Mouse (Mus musculus) spleen, adult 18-20 months (tissue): ENCODE results near the gene Foxn2.
"Not testable (repeated sequence)": the region's sequence is repeated elsewhere in the genome, so short reads cannot be mapped to it uniquely, and the experiment has no call there.

Experiments used
- DNase-seq, 2 experiments: peaks; one replicate each; pipeline ENCODE4 v3.0.0; 2022; ENCODE audit warnings: mixed read lengths in 2 of 2

Gene Foxn2

GRCm38 (mm10) chr17:88440285-88441000 lies at the start of gene Foxn2:
Gene Foxn2 (plus strand): TSS chr17:88440711.
- DNase-seq, result peak; percentile 97

GRCm38 (mm10) chr17:88397501-88397900 lies 43.0 kb upstream of the Foxn2 start:
- no peak for DNase-seq

GRCm38 (mm10) chr17:88398090-88398489 lies 42.4 kb upstream of the Foxn2 start:
- no peak for DNase-seq

DNA sequence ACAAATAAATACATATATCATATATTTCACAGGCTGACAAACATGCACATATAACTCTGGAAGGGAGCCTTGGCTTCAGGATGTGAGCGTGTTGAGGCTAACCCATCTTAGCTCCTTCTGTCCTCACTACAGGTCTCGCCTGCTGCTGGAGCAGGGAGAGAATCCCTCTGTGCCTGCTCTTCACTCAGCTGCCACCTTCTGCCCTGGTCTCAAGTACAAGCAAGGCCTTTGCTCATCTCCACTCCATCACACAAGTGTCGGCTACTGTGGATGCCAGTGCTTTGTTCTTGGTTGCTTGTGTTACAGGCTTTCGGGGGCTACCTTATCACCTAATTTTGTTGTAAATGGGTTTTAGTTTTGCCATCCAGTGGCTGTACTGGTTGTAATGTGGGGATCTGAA lies 41.7 kb upstream of the Foxn2 start:
- DNase-seq, result no peak

DNA sequence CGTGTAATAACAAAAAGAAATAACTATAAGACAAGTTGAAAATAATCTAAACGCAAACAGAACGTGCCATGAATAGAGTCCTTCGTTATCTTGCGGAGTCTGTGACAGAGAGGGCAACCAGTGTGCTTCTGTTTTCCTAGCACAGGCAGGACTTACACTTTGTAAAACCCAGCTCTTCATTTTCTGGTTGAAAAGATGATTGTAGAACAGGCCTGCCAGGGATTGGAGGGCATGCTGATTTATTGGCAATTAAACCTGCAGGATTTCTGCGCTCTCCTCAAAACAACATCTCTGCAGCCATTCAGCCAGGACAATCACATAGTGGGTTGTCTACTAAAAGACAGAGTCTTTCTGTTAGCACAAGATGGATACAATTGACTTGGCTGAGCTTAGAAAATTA lies 40.4 kb upstream of the Foxn2 start:
- no peak for DNase-seq

DNA sequence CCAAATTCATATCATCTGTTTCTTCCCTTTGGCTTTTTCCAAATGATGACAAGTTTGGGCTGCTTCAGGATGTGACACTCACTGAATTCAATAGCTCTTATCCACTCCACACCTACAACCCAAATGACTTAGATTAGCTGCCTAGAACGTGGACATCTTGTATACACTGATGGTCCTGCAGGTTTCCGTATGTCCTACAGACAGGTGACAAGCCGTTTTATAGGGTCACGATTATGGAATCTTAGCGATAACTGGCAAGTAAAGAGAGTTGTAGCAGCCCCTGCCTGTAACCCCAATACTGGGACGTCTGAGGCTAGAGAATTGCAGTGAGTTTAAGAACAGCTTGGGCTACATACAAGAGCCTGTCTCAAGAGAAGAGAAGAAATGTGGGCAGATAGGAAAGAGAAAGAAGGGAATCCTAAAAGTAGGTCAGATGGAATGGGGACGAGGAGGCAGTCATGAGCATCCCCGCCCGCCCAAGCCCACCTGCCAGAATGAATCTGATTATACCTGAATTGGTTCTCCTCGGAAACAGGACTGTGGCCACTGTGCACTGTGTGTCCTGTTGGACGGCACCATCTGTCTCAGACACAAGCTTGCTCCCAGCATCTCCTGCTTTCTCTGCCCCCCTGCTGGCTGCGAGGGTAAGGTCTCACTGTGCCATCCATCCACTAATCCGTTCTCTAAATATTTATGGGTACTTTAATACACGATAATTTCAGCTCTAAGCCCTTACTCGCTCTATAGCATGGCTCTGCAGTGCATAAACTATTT lies 39.6 kb upstream of the Foxn2 start:
- no peak for DNase-seq

DNA sequence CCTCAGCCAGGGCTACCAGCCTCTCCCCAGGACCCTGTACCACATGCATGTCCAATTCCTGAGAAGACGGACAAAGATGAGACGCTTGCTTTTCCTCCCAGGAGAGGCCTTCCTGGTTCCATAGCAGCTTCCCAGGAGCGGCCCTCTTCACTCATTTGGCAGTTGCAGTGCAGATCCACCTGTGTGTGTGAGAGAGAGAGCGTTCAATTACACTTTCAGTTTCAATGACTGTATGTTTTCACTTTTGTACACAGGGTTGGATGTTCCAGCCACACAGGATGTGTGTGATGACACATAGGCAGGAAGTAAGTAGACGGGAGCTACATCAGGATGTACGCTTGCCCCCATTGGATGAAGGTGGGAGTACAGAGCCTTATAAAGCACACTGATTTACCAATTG lies 37.2 kb upstream of the Foxn2 start:
- peak in 1 of 2 experiments; percentile 6 for DNase-seq

GRCm38 (mm10) chr17:88404471-88404870 lies 36.0 kb upstream of the Foxn2 start:
- no peak for DNase-seq

GRCm38 (mm10) chr17:88405076-88405475 lies 35.4 kb upstream of the Foxn2 start:
- DNase-seq, result peak in 1 of 2 experiments; percentile 7

- no peak for DNase-seq
Observed at GRCm38 (mm10) chr17:88409706-88410105, 30.8 kb upstream of the Foxn2 start.

DNA sequence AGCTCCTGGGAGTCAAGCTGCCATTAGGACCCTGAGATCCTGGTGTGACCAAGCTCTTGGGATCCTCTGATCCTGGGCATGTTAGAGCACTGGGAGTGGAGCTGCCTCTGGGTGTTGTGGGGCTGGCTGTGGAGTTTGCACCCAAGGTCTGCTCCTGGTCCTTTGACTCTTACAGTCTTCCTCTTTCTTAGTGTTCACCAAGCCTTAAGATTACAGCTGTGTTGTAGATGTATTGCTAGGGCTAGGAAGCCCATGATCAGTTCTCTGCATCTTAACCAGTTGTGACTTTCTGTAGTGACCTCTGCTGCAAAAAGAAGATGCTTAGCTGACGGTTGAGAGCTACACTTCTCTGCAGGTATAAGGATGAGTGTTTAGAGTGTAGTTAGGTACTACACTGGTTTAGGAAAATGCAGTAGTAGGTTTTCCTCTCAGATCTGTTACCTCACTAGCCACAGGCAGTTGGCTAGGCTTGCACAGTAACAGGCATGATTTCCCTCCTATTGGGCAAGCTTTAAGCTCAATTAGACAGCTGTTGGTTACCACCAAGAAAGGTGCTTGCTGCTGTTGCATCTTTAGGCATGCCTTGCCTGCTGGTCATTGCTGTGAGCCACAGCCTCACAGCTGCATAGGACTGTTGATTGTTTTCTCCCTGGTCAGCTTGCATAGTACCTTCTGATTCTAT lies 27.2 kb upstream of the Foxn2 start:
- no peak for DNase-seq

GRCm38 (mm10) chr17:88420426-88420825 lies 20.1 kb upstream of the Foxn2 start:
- no peak for DNase-seq

- no peak for DNase-seq
Observed at GRCm38 (mm10) chr17:88421246-88421645, 19.3 kb upstream of the Foxn2 start.

DNA sequence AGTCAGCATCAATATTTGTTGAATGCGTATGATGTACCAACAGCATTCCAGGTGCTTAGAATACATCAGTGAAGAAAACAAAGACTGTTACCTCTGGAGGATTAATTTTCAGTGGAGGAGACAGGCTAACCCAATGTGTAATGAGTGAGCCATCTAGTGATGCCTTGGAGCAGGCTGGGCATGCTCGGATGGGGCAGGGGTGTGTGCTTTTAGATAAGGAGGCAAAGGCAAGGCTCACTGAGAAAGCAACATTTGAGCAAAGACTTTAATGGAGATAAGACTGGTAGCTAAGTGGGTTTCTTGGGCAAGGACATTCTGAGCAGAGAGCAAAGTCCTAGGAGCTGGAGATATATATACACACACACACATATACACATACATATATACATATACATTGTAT lies 9.8 kb upstream of the Foxn2 start:
- no peak for DNase-seq

DNA sequence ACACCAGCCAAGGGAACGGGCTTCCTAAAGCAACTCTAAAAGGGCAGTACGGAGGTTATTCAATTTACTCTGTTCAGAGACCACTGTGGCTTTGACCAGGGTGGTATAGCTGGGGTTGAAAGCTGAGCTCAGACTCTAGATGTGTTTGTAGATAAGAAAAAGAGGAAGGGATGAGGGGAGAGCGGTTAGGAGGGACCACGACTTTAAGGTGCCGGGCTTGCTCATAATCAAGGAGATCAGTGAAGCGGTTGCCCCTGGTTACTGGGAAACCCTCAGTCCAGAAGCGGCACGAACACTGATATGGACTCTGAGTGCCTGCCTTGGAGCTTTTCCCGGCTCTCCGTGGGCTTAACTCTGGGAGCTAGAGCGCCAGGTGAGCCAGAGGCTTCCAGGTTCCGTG lies 9.0 kb upstream of the Foxn2 start:
- DNase-seq, result no peak

GRCm38 (mm10) chr17:88431987-88432386 lies 8.5 kb upstream of the Foxn2 start:
- no peak for DNase-seq

- DNase-seq, result no peak
Observed at GRCm38 (mm10) chr17:88435322-88435721, 5.2 kb upstream of the Foxn2 start.

DNA sequence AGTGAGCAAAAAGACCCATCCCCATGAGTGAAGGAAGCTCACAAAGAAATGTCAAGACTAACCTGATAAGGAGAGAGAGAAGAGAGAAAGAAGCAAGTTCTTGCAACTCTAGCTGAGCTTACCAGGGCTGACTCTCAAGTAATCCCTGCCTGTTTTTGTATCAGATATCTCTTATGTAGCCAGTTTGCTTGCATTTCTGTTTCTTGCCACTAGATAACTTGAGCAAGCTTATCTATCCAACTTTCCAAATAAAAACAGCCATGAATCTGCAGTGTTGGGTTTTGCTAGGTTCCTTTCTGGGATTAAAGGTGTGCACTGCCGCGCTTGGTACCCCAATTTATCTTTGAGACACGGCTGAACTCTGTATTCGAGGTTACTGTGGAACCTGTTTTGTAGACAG lies 4.2 kb upstream of the Foxn2 start:
- DNase-seq, result no peak

DNA sequence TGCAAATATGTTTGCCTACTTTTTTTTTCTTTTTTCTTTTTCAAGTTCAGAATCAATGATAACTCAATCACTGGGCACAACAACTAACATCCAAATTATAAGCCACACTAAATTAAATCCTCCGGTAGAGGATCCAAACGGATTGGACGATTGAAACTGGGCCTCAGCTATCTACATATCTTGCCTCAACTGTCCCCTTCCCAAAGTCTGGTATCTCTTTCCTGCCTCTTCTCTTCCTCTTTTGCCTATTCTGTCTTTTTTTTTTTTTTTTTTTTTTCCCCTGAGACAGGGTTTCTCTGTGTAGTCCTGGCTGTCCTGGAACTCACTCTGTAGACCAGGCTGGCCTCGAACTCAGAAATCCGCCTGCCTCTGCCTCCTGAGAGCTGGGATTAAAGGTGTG lies 3.8 kb upstream of the Foxn2 start:
- DNase-seq, result not testable (repeated sequence)

- DNase-seq, result no peak
Observed at GRCm38 (mm10) chr17:88437391-88437790, 3.1 kb upstream of the Foxn2 start.

GRCm38 (mm10) chr17:88439536-88440050 lies 918 bp upstream of the Foxn2 start:
- no peak for DNase-seq

DNA sequence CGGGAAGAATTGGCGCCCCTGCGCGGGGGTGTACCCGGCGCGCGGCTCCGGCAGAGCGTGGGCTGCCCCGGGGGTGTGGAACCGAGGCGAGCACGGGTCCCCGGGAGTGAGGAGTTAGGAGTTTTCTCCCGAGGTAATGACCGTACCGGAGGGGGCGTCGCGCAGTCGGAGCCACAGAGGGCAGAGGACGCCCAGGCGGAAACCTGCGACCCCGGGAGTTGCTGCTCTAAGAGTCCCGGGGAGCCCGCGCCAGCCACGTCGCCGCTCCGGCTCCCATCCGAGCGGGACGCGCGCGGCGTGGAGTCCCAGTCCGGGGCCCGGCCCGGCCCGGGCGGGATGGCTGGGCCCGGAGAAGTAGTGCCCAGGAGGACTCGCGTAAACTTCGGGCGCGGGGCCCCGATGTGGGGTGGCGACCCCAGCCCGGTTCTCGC lies 505 bp downstream of the Foxn2 start:
- DNase-seq, result peak; percentile 54 to 58

DNA sequence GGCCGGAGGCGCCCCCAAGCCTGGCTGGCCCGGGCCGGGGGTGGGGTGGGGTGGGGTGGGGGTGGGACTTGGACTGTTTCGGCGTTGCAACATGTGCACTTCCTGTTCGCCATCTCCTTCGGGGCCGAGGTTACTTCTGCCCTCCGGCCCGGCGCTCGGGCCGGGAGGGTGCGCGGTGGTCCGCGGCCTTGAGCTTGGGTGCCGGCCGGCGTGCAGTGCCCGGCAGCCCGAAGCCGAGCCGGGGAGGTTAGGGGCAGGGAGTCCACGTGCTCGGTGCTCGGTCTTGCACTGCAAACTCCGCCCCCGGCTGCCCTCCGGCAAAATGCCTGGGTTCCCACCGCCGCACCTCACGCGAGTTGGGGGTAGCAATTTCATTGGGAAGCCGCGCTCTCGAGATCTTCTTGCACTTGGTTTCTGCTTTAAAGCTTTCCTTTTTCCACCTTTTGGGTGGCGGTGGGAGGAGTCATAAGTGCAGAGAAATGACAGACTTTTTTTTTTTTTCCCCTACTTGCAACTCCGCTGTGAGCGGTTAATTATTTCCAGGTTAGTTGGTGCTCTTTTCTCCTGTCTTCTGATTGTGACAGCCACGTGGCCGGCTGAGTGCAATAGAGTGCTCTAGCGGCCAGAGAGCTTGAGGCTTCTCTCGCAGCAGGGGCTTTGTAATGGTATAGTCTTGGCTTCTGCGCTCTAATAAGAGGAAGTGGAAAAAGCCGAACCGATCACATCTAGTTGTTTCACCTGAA lies 1.1 kb downstream of the Foxn2 start:
- peak; percentile 61 to 70 for DNase-seq
